Mouse (Mus musculus): ENCODE data around the gene Ptov1. TPM values are rescaled to one million over a fixed set of nuclear protein-coding genes. Genes with fewer than 3 reads are reported as not detected.

Ptov1 gene
- total RNA-seq (2021) (100 to 1,000 TPM; 227 TPM), polyA plus RNA-seq (2012; rRNA removed) (492 and 493 TPM in 2 replicates)
- long read RNA-seq, transcript Ptov1-201 (12 exons, 1,883 nt): major isoform, 114 of 266 reads
- long read RNA-seq, partial matches to known transcripts: 25 of 266 reads
- long read RNA-seq, other reads (novel, unspliced or antisense): 126 of 266 reads

- peak; percentile 95 for DNase-seq
Measured at GRCm38 (mm10) chr7:44869697-44870528, at the start of gene Ptov1. Ptov1 (minus strand) TSS chr7:44869788.

GRCm38 (mm10) chr7:44919127-44919526, 49.5 kb upstream of the Ptov1 start:
- no peak for DNase-seq

DNA sequence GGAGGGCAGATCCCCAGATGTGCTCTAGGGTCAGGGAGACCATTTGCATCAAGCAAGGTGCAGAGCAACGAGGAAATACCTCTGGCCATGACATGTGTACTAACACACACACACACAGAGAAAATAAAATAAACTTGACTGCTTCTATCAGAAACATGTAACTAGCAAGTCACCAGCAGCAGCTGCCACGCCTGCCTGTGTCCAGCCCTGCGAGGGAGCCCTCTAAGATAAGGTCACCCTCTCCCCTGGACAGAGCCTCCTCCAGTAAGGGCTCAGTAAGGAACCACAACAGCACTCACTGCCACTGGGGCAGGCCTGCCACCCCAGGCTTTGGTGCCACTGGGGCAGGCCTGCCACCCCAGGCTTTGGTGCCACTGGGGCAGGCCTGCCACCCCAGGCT, 48.6 kb upstream of the Ptov1 start:
- no peak for DNase-seq

- DNase-seq: no peak
Measured at GRCm38 (mm10) chr7:44916881-44917280, 47.3 kb upstream of the Ptov1 start.

DNA sequence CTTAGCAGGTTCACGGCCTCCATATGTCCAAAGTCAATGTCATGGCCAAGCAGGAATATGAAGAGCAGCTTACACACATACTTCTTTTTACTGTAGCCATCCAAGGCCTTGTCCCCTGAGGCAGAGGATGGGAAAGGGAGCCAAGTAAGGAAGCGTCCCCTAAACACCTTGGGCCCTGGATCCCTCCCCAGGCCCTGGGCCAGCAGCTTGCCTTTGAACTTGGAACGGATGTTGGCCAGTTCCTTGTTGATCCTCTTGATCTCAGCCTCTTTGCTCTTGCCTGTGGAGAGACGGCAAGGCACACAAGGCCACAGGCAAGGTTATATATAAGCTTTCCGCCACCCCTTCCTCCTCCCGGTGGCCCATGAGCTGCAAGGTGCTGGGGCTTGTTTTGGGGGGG, 46.6 kb upstream of the Ptov1 start:
- DNase-seq: no peak

DNA sequence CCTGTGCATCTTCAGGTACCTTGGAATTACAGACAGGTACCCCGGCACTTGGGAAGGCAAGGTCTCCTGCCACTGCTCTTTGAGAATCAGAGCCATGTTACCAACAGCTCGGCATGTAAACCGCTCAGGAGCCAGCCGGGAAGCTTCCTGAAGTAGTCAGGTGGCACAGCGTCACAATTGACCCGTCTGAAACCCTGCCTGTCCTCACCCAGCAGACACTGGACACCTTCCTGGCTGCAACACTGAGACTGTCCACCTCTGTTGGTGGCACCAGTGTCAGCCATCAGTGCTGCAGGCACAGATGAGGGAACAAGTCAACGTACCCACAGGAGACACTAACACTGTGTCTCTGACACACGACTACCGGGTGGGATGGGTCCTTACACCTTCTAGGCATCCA, 45.7 kb upstream of the Ptov1 start:
- no peak for DNase-seq

- no peak for DNase-seq
Measured at GRCm38 (mm10) chr7:44914396-44914795, 44.8 kb upstream of the Ptov1 start.

DNA sequence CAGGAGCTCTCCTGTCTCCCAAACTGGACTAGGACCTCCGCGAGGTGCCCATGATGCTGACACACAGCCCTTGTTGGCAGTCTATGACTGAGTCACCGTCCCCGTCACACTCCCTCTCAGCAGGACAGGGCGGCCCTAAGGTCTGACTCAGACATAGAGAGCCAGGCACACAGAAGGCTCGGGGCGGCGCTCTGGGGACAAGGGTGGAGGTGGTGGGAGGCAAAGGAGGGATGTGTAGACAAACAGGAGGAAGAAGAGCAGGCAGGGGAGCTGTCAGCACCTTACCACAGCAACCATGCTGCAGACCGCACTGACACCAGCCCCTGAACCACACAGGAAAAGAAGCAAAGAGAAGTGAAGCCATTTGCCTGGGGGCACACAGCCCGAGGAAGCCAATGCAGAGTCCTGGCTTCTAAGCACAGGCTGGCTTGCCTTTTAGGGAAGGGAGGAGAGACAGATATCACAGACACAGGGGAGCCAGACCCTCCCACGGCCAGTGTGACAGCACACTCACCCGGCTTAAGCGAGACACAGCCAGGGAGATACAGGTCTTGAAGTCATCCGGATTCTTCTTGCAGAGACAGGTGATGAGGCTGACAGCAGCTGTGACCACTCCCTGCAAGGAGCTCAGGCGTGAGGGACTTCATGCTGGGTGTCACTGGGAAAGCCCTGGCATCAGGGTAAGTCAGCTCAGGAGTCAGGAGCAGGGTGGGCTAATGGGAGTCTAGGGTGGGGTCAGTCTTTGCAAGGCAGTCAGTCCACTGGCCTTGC, 39.3 kb upstream of the Ptov1 start:
- DNase-seq: peak; percentile 90

GRCm38 (mm10) chr7:44905430-44905829, 35.8 kb upstream of the Ptov1 start:
- DNase-seq: no peak

GRCm38 (mm10) chr7:44901230-44901722, 31.7 kb upstream of the Ptov1 start:
- peak; percentile 54 for DNase-seq

- no peak for DNase-seq
Measured at GRCm38 (mm10) chr7:44900632-44901031, 31.0 kb upstream of the Ptov1 start.

- DNase-seq: peak; percentile 79
Measured at GRCm38 (mm10) chr7:44898607-44899006, 29.0 kb upstream of the Ptov1 start.

- DNase-seq: no peak
Measured at GRCm38 (mm10) chr7:44896499-44896898, 26.9 kb upstream of the Ptov1 start.

DNA sequence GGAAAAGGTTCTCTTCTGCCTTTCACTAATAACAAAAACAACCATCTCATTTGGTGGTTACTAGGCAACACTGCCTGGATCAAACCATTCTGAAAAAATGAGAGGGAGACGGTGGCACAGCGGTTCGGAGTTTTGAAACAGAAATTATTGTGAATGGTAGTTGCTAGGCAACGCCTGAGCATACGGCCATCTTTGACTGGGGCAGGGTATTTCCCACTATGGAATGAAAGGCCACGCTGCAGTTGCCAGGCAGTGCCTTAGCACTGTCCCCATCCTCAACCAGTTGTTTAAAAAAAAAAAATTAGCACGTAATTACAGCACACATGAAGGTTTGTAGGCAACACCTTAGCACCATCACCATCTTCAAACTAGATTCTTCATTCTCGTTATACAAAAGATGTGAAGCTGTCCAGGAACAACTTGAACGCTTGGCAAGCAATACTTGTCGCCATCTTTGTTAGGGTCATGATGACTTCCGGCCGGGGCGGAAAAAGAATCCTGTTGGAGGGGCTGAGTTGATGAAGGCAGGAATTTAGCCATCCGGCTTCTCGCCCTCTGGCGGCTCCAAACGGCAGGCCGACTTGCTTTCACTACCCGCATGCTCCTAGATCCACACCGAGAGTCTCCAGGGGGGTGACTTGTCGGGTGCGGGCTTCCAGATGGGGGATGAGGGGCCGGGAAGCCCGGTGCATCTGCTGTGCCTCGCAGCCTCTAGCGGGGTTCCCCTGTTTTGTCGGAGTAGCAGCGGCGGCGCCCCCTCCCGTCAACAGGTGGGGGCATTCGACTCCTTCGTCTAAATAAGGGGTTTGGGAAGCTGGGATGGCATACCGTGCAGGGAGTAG, 26.2 kb upstream of the Ptov1 start, which contains the start of gene Fuz:
Gene Fuz (plus strand): TSS at position 487 of the 842 bp plus-strand sequence.
- peak; percentile 93 for DNase-seq

- DNase-seq: no peak
Measured at GRCm38 (mm10) chr7:44895206-44895592, 25.6 kb upstream of the Ptov1 start.

GRCm38 (mm10) chr7:44894175-44894574, 24.6 kb upstream of the Ptov1 start:
- DNase-seq: no peak

- no peak for DNase-seq
Measured at GRCm38 (mm10) chr7:44893197-44893596, 23.6 kb upstream of the Ptov1 start.

- DNase-seq: peak; percentile 92
Measured at GRCm38 (mm10) chr7:44892276-44892921, 22.8 kb upstream of the Ptov1 start, which contains the start of gene Med25. Med25 (minus strand) TSS chr7:44892712.

GRCm38 (mm10) chr7:44891611-44892010, 22.0 kb upstream of the Ptov1 start:
- no peak for DNase-seq

- no peak for DNase-seq
Measured at GRCm38 (mm10) chr7:44890737-44891136, 21.1 kb upstream of the Ptov1 start.

DNA sequence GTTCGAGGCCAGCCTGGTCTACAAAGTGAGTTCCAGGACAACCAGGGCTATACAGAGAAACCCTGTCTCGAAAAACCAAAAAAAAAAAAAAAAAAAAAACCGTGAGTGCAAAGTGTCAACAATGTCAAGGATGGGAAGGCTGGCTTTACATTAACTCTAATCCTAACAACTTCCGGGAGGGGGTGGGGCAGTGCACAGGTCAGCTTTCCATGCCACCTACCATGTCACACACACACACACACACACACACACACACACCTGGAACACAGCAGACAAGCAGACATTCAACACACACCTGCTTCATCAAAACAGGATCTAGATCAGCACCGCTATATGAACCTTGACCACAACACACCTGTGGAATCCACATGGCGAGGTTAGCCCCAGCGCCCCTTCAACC, 20.6 kb upstream of the Ptov1 start:
- no peak for DNase-seq

Measured in adrenal gland, adult 2 months (tissue).